Mouse (Mus musculus) layer of hippocampus, adult 2 months (tissue): ENCODE measurements around the gene Srprb. TPM values are rescaled to one million over a fixed set of nuclear protein-coding genes. Genes with fewer than 3 reads are reported as not detected.
A peak's percentile ranks its signal among the peaks of the same experiment; 100 is the strongest.
"Not testable (repeated sequence)": the region's sequence is repeated elsewhere in the genome, so short reads cannot be mapped to it uniquely, and the experiment has no call there.

Experiments used
- DNase-seq, 2 experiments: peaks; one replicate each; pipeline ENCODE4 v3.0.0; 2022; ENCODE audit warnings: low spot score in 2 of 2
- H3K27ac ChIP-seq: fragments of 200-600 bp; 2 replicates; pipeline ENCODE4 v1.8.1; 2022
- H3K4me3 ChIP-seq: fragments of 200-600 bp; 2 replicates; pipeline ENCODE4 v1.8.1; 2022; ENCODE audit warnings: mild to moderate bottlenecking
- CTCF ChIP-seq: fragments of 200-600 bp; conservative IDR thresholded peaks from 2 replicates; pipeline ENCODE4 v1.8.1; 2022; ENCODE audit warnings: antibody characterized with exemption, mild to moderate bottlenecking, moderate library complexity
- total RNA-seq, 2 experiments: library from RNA; stranded (reverse); gene quantifications; 2 replicates each; pipeline ENCODE4 v1.2.3; 2021

The Srprb gene
- total RNA-seq, 2 experiments from 2014 or later, result 18.5 to 21.0 TPM

GRCm38 (mm10) chr9:103188416-103188815 lies 13.5 kb downstream of the Srprb start:
- Histone ChIP-seq H3K27ac (no peak overlapping the region), H3K4me3 (no peak overlapping the region)
- DNase-seq, result no peak
- no peak for TF ChIP-seq CTCF

DNA sequence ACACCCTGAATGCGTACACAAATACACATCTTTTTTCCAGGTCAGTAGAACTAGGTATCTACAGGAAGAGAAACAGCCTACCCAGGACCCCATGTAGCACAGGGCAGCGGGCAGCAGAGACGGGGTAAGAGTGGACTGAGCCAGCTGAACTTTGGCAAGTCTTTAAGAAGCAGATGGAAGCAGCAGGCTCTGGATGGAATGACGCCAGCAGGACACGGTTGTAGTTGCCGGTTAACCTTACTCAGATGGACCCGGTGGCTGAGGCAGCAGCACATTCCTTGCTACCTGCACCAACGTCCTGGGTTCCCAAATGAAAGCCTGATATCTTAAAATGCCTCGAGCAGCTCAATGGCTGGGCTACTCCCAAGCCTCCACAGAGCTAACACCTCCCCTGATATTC lies 15.2 kb downstream of the Srprb start:
- no peak overlapping the region for H3K27ac ChIP-seq
- no peak for DNase-seq
- no peak for TF ChIP-seq CTCF
- no peak overlapping the region for H3K4me3 ChIP-seq

GRCm38 (mm10) chr9:103185946-103186345 lies 16.0 kb downstream of the Srprb start:
- DNase-seq, result no peak
- no peak for TF ChIP-seq CTCF
- H3K27ac ChIP-seq, result 0 out of 2 replicates have a peak overlapping the region, but pooled peaks have one; percentile 8
- no peak overlapping the region for H3K4me3 ChIP-seq

GRCm38 (mm10) chr9:103184855-103185254 lies 17.1 kb downstream of the Srprb start:
- no peak overlapping the region for H3K27ac ChIP-seq
- no peak for DNase-seq
- TF ChIP-seq CTCF, result no peak

DNA sequence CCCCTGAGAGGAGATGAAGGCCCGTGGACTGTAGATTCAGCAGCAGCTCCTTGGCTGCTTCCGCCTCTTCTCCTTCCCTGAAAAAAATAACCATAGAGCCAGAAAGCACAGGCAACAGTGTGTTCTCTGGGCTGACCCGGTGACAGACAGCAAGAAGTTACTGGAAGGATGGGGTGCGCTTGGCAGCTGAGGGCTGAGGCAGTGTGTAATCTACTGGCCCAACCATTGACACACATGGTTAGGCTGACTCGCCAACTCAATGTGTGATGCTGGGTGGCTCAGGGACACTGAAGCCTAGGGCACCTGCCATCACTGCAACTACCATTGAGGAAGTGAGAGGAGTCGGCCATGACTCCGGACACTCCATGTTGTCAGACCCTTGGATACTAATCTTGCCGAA lies 20.1 kb downstream of the Srprb start:
- Histone ChIP-seq H3K4me3 (no peak overlapping the region), H3K27ac (no peak overlapping the region)
- DNase-seq, result no peak
- TF ChIP-seq CTCF, result no peak

More at GRCm38 (mm10) chr9:103184855-103185254, 17.1 kb downstream of the Srprb start:
- no peak overlapping the region for H3K4me3 ChIP-seq

DNA sequence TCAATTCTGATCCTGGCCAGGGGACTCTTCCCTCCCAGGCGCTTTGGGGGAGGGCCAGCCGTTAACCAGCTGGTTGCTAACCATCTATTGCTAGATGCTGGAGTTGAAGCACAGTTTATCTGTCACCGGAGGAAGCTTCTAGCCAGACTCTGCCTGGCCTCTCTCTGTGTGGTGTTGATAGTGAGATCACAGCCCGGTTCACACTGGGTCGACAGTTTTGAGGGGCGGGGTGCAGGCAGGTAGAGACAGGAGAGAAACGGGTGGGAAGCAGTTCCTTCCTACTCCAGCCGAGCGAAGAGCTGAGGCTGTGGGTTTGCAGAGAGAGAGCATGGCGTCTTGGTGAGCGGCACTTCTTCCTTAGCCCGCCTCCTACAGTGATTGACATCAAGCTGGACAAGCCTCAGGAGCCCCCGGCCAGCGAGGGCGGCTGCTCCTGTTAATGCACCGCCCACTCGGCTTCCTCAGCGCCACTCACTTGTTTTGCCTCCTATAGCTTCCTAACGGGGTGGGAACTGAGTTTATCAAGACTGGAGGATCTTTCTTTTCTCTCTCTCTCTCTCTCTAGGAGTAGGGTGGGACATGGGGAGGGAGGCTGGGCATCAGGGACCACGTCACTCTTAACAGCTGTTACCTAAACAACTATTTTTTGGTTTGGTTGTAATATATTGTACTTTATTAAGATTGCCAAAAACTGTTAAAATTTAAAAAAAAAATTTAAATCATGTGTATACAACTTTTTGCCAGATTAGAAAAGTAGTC lies 21.0 kb downstream of the Srprb start:
- Histone ChIP-seq H3K27ac (peak overlapping the region; percentile 43; the same call in 1 of the 2 replicates), H3K4me3 (peak overlapping the region; percentile 45)
- no peak for TF ChIP-seq CTCF
- peak; percentile 40 to 42 for DNase-seq

DNA sequence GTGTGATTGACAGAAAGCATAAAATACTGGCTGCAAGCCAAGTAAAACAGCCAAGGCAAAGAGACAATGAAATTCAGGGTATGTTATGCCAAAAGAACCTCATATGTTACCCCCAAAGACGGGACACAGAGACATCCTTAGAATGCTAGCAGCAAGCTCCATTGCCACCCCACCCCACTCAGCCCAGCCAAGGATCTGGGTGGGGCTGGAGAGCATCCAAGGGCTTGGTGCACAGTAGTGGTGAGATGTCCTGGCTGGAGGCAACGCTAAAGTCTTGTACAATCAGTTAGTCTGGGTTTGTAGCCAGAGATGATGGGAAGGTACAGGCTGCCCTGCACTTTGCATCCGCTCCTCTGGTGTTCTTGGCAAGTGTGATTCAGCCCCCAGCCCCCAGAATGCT lies 21.6 kb downstream of the Srprb start:
- Histone ChIP-seq H3K27ac (peak overlapping the region; percentile 43; the same call in 1 of the 2 replicates), H3K4me3 (no peak overlapping the region)
- DNase-seq, result peak in 1 of 2 experiments; percentile 25
- TF ChIP-seq CTCF, result no peak

- TF ChIP-seq CTCF, result peak; percentile 41
- no peak overlapping the region for H3K4me3 ChIP-seq
Measured at GRCm38 (mm10) chr9:103175692-103176091, 26.2 kb downstream of the Srprb start.

DNA sequence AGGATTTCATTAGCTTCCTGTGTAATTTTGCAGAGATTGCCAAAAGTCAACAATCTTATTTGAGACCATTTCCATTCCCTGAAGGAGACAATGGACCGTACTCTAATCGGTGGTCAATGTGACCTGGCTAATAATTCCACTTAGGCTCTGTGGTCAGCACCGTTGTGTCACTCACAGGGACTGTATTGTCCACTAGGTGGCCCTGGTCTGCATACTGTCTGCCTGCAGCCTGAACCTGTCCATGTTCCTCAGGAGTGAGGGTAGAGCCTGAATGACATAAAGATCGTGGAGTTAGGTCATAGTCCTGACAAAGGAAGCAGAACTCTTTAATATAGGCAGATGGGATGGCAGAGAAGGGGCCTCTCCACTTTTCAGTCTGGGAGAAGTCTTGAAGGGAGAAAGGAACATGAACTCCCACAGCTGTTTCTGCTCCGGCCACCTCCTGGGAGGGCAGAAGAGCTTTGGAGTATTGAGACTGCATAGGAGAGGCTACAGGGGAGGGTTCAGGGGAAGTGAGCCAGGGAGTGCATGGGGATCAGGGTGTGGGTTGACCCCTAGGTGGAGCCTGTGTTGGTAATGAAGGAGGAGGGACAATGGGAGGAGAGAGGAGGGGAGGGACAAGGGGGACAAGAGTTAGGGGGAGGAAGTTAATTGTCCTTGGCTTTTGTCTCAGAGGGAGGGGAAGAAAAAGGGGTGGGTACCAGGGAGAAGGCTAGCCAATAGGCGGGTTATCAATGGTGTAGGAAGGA lies 27.0 kb downstream of the Srprb start:
- DNase-seq, result no peak
- peak; percentile 74 for TF ChIP-seq CTCF
- no peak overlapping the region for H3K4me3 ChIP-seq
- H3K27ac ChIP-seq, result no peak overlapping the region

More at GRCm38 (mm10) chr9:103175692-103176091, 26.2 kb downstream of the Srprb start:
- H3K27ac ChIP-seq, result no peak overlapping the region
- no peak for DNase-seq

DNA sequence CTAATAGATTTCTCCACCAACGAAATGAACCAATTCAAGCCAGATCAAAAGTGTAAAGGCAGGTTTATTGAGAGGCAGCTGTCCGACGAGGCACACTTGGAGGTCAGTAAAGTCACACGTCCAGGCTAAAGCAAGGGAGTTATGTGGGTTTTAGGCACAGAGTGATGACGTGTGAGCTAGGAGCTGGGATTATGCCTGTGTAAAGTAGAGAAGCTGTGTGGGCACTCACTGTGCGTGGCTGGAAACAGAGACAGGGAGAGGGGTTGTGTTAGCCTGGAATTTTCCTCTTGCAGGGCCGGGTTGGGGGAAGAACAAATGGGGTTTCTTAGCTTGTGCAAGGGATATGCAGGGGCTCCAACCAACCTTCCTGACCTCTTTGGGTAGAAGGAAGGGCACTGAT lies 33.2 kb downstream of the Srprb start:
- no peak overlapping the region for H3K4me3 ChIP-seq
- H3K27ac ChIP-seq, result no peak overlapping the region
- no peak for TF ChIP-seq CTCF
- DNase-seq, result no peak

GRCm38 (mm10) chr9:103168046-103168445 lies 33.9 kb downstream of the Srprb start:
- peak; percentile 15; the same call in 1 of the 2 replicates for TF ChIP-seq CTCF

DNA sequence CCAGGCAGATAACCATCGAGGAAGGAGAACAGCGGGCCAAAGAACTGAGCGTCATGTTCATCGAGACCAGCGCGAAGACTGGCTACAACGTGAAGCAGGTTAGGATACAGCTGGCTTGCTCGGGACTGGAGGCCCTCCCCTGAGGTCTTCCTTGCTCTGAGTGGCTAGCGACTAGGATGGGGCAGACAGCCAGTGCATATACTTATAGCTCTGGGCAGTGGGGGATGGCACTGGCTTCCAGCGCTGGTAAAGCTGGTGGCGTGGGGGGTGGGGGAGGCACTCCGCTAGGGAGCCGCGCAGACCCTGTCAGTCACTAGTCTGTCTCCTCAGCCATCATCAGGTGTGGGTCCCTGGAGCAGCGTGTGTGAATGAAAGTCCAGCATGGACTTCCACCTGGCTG lies 38.1 kb downstream of the Srprb start:
- H3K4me3 ChIP-seq, result no peak overlapping the region
- H3K27ac ChIP-seq, result no peak overlapping the region
- DNase-seq, result no peak
- no peak for TF ChIP-seq CTCF

More at GRCm38 (mm10) chr9:103168046-103168445, 33.9 kb downstream of the Srprb start:
- Histone ChIP-seq H3K27ac (peak overlapping the region; percentile 39; the same call in 1 of the 2 replicates), H3K4me3 (no peak overlapping the region)
- DNase-seq, result no peak

DNA sequence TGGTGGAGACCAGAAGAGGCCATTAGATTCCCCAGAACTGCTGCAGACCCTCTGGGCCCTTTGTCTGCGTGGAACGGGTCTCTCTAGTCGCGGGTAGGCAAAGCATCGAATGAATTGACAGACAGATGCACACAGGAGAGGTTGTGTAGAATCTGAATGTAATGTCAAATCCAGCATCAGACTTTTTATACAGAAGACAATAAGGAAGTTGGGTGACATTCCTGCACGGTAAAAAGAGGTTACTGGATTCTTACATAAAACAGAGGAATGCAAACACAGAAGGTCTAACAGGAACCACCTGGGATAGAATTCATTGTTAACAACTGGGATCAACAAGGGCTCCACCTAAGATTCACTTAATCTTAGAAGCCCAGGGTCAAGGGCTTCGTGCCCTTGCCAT lies 46.8 kb downstream of the Srprb start:
- not testable (repeated sequence) for H3K4me3 ChIP-seq, H3K27ac ChIP-seq, DNase-seq
